Mouse (Mus musculus) cerebellum, adult 2 months (tissue): ENCODE data around the gene Gtf2f2. TPM values are rescaled to one million over a fixed set of nuclear protein-coding genes. Genes with fewer than 3 reads are reported as not detected.

Source experiments
- DNase-seq, 2 experiments: peaks; one replicate each; pipeline ENCODE4 v3.0.0; 2021
- H3K27ac ChIP-seq: fragments of 200-500 bp; 2 replicates; pipeline ENCODE4 v1.5.1; 2012; ENCODE audit warnings: low read length, control low read depth, inconsistent platforms; ENCODE audit not compliant: insufficient read depth
- H3K27me3 ChIP-seq: fragments of 200-500 bp; 2 replicates; pipeline ENCODE4 v1.6.1; 2012; ENCODE audit warnings: inconsistent platforms, mild to moderate bottlenecking, low read length, moderate library complexity; ENCODE audit not compliant: control insufficient read depth, insufficient read depth
- H3K4me1 ChIP-seq: fragments of 200-500 bp; 2 replicates; pipeline ENCODE4 v1.6.1; 2011; ENCODE audit warnings: low read length; ENCODE audit not compliant: control insufficient read depth, insufficient read depth
- H3K4me3 ChIP-seq: fragments of 200-500 bp; replicated peaks from 2 replicates; pipeline ENCODE3; 2011; ENCODE audit warnings: mild to moderate bottlenecking, low read depth, low read length, control low read depth; ENCODE audit not compliant: insufficient read depth
- CTCF ChIP-seq: fragments of 200-500 bp; IDR thresholded peaks from 2 replicates; pipeline ENCODE4 v1.5.1; 2011; ENCODE audit warnings: low read depth, mild to moderate bottlenecking, control low read depth, low read length, moderate library complexity, borderline replicate concordance; ENCODE audit not compliant: insufficient read depth
- POLR2A ChIP-seq: fragments of 200-500 bp; IDR thresholded peaks from 2 replicates; pipeline ENCODE4 v1.6.1; 2011; ENCODE audit warnings: low read length, control low read depth, borderline replicate concordance; ENCODE audit not compliant: insufficient read depth
- WGBS: fragments of 180-500 bp; shearing (Covaris S2); methylation state at CpG from one replicate; pipeline ENCODE4 v1.1.7; 2018; 5-methylcytosine and 5-hydroxymethylcytosine counted together
- polyA plus RNA-seq: library from polyadenylated mRNA; depleted of rRNA; stranded (reverse); fragments of >200 nt; gene quantifications from 2 replicates; pipeline ENCODE4 v1.2.3, GENCODE M21; 2012

Gtf2f2 gene
- polyA plus RNA-seq, 1 experiment: 12.9 TPM

DNA sequence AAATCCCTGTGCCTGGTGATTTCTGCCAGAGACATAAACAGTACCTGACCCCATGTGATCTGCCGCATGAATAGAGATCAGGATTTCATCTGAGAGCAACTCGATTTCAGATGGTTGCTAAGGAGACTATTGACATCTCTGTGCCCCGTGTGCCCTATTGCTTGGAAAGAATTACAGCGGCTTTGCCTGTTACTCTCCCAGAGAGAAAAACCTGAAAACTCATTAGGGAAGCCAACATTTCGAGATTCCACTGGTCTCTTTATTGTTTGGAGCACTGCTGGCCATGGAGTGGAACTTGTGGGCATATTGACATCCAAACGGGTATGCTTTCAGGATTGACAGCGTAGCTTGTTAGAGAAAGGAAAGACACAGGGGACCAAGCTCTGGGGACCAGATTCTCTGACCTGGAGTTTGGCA, 22.6 kb upstream of the Gtf2f2 start:
- Histone ChIP-seq H3K4me1 (peaks cover 8% of the 10 kb centered on the region; the same call in 1 of the 2 replicates), H3K27ac (no peak overlapping the region), H3K27me3 (no peaks in the 10 kb centered on the region), H3K4me3 (no peak overlapping the region)
- TF ChIP-seq CTCF: no peak
- no peak for DNase-seq
- 17% methylated on average over 7 of the region's 7 CpGs for WGBS

DNA sequence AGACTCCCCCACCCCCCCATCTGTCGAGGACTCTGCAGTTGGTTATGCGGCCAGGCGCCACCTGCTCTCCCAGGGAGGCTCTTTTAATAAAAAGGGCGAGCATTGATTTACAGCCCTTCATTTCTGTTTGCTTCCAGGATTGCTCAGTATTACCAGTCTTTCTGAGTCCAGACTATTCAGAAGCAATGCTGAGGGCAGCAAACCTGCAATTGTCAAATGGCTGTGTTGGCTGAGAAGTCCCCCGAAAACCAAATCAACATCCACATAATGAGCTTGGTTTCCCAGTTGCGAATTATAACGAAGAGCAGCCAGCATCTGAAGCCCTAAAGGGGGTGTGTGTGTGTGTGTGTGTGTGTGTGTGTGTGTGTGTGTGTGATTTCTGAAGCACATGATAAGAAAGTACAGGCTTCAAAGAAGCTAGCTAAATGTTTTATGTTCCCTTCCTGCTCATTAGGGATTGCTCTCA, 22.0 kb upstream of the Gtf2f2 start:
- H3K27ac ChIP-seq: no peak overlapping the region
- DNase-seq: no peak
- TF ChIP-seq POLR2A (no peak), CTCF (no peak)
- H3K4me3 ChIP-seq: no peak overlapping the region
- no peaks in the 10 kb centered on the region for H3K27me3 ChIP-seq
- H3K4me1 ChIP-seq: peaks cover 8% of the 10 kb centered on the region; the same call in 1 of the 2 replicates
- 37% methylated on average over 7 of the region's 7 CpGs for whole genome bisulfite sequencing

DNA sequence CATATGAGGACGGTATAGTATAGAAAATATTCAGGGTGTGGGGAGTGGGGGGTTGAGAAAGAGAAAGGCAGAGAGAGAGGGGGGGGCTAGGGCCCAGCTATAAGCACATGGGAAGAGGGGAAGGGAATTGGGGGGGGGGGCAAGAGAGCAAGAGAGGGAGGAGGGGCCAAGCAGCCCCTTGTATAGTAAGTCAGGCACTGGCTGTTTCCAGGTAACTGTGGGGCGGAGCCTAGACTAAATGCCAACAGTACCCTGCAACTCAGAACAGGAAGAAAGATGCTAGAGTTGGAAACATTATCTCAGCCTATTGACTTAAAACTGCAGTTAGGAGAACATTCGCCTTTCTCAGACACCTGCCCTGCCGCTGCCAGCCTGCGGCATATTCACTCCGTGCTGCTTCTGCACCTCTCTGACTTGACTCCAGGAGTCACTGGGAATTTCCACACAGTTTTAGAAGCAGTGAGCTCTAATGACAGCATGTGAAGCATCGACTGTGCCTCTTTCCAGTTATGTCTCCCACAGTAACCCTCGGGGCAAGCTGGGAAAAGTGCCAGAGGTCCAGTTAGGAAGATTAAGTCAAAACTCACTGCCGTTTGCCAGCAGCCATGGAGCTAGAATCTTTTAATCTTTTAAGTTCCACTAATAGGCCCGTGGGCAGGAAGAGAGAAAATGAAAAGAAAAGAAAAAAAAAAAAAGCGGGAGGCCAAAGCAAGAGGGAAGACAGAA, 20.6 kb upstream of the Gtf2f2 start:
- Histone ChIP-seq H3K27ac (no peak overlapping the region), H3K4me1 (peaks cover 8% of the 10 kb centered on the region; the same call in 1 of the 2 replicates), H3K4me3 (peak overlapping the region; percentile 43), H3K27me3 (no peaks in the 10 kb centered on the region)
- WGBS: 15% methylated on average over 11 of the region's 11 CpGs
- peak; percentile 35 to 38 for DNase-seq
- no peak for TF ChIP-seq CTCF
- TF ChIP-seq POLR2A: no peak

DNA sequence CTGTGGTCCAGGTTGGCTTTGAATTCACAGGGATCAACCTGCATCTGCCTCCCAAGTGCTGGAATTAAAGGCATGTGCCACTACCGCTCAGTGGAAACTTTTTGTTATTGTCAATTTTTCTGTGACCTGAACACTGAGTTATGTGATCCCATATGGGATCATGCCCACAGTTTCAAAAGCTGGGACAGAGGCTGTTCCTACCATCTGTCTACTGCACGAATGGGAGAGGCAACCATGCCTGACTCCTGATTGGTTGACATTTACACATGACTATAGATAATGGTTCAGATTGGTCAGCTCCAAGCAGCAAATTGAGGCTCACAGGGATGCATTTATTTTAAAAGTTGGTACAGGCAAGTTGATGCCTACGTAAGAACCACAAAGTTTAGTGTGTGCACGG, 14.0 kb upstream of the Gtf2f2 start:
- H3K4me1 ChIP-seq: no peaks in the 10 kb centered on the region
- 73% methylated on average over 4 of the region's 4 CpGs for WGBS
- no peak for DNase-seq
- H3K4me3 ChIP-seq: no peak overlapping the region
- no peak overlapping the region for H3K27ac ChIP-seq
- no peaks in the 10 kb centered on the region for H3K27me3 ChIP-seq
- TF ChIP-seq POLR2A: no peak

DNA sequence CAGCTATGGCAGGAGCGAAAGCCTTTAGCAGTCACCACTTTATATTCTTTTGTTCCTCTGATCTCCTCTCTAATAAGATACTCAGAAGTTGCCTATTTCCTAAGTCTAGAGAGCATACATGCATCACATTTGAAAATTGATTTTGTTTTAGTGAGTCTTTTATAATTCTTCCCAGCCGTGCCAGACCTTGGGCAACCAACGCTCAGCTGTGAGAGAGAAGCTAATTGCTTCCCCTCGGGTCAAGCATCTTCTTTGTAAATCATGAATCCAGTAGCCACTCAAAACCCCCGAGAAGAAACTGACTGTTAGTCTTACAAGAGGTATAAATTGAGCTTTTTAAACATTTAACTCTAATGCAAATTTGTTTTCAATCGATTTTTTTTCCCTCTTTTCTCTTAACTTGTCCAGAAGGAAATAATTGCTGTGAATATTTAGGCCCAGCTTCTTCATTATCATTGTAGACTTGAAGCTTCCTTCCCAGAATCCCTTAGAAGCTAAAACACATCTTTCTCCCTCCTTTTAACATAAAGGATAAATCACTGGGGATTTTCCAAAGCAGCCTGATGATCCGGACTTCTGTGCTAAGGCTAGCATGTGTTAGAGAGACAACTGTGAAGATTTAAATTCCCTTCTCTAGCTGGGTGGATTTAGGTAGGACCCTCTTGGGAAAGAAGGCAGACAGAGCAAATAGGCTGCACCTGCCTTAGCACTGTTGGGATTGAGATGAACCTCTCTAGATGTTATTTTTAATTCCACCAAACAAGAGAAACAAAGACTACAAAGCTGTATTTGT, 10.5 kb upstream of the Gtf2f2 start:
- no peaks in the 10 kb centered on the region for H3K4me1 ChIP-seq
- no peak for DNase-seq
- no peak overlapping the region for H3K4me3 ChIP-seq
- WGBS: 47% methylated on average over 7 of the region's 7 CpGs
- no peak overlapping the region for H3K27ac ChIP-seq
- no peaks in the 10 kb centered on the region for H3K27me3 ChIP-seq
- TF ChIP-seq POLR2A (no peak), CTCF (no peak)

DNA sequence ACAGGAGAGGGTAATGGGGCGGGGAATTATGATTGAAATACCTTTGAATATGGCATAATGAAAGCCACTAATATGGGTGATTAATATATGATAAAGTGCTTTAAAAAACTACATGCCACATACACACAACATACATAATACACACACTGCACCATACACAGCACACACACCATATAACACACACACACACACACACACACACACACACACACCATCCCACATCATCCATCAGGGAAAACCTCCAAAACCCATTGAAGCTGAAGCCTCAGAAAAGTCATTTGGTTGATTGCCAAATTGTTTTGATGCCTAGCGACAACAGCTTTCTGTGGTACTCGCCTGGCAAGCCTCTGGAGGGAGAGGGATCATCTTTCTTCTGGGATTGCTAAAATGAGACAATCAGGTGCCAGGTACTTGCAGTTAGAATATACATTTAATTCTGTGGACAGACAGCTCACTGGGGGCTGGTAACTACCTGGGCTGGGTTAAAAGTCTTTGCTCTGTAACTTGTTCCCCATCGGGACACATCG, 9.7 kb upstream of the Gtf2f2 start:
- no peaks in the 10 kb centered on the region for H3K4me1 ChIP-seq
- WGBS: 37% methylated on average over 5 of the region's 5 CpGs

DNA sequence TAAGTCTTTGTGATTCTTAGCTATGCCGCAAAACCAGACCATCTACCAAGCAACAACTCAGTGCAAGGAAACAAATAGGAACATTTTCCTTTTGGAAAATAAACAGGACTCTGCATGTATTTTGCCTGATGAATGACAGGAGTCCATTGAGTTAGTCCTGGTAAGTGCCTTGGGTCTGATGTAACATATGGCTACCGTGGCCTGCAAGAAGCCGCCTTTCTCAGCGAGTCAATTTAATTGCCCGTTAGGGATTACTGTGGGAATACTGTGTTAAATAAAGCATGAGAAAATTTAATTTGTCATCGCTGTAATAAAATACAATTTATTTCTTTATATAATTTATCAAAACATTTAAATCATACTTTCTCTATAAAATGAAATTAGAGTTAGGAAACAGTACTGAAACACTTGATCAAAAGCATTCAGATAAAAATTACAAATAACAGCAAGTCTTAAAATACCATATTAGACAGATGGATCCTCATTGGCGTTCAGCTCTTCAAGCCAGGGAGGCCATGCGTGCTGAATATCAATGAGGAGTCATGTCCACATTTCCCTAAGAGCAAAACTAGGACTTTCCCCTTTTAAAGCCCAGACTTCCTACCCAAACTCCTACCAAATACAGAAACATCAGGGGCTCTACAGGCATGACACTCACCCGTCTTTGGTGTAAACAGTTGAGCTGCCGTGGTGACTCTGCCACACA, 7.3 kb upstream of the Gtf2f2 start:
- no peak for DNase-seq
- Histone ChIP-seq H3K4me1 (no peaks in the 10 kb centered on the region), H3K27me3 (no peaks in the 10 kb centered on the region), H3K27ac (no peak overlapping the region), H3K4me3 (no peak overlapping the region)
- TF ChIP-seq POLR2A (no peak), CTCF (no peak)
- WGBS: 20% methylated on average over 10 of the region's 10 CpGs

More for the DNA sequence above, 9.7 kb upstream of the Gtf2f2 start:
- H3K27ac ChIP-seq: no peak overlapping the region
- no peaks in the 10 kb centered on the region for H3K27me3 ChIP-seq
- no peak overlapping the region for H3K4me3 ChIP-seq
- TF ChIP-seq CTCF (no peak), POLR2A (no peak)
- DNase-seq: no peak
